Mouse (Mus musculus) embryo, embryonic 10 days (tissue): ENCODE data around the gene Grm4.

ENCODE experiments used
- DNase-seq: peaks from one replicate; pipeline ENCODE4 v3.0.0-alpha.2; 2015; ENCODE audit warnings: low spot score

Grm4 gene

DNA sequence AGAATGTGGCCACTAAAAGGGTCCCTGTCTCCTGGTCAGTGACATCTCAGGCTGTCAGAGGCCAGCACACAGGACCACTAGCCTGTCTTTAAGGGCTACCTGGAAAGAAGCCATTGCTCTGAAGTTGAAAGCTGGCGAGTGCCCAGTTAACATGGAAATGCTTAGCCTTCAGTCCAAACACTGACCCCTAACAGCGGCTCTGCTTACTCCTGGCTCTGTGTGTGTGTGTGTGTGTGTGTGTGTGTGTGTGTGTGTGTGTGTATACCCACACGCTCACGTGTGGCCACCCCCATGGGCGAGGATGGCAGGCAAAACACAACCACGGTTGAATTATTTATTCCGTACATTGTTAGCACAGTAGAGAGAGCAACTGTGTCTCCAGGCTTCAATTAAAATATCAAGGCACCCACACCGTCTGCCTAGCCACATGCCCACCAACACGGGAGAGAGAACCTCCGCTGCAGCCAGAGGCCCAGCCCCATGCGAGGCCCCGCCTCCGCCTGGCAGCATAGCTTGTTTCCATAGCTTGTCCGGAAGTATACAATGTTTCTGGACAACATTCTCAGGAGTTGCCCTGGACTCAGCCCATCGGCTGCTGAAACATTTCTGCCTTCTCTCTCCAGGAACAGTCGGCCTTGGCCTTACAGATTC, 32.9 kb downstream of the Grm4 start:
- no peak for DNase-seq

DNA sequence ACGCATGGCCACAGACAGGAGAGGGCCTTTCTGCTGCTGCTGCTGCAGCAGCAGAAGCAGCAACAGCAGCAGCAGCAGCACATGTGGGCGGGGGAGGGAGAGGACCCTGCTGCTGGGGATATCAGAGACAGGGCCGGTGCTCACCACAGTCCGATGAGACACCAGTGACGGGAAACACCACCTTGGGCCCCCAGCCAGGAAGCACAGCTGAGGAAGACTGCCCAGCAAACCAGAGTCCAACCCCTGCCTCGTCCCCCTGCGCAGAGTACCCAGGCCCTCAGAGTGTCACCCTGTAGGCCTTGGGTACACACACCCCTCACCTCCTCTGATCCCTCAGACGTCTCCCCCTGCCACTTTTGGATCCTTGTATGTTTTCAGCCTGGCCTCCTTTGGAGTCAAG, 35.3 kb downstream of the Grm4 start:
- DNase-seq: no peak

DNA sequence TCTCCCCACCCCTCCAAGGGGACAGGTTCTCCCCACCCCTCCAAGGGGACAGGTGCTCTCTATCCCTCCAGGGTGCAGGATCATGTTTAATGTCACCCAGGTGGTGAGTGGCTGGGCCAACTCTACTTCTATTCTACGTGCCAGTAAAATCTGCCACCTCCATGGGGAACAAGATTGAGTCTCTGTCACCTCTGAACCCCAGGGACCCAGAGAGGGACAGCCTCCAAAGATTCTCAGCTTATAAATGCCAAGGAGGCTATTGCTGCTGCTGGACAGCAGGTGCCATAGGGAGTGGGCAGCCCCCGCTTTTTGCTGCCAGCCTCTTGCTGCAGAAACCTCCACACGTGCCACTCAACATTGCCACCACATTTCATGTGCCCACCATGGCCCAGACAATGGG, 37.6 kb downstream of the Grm4 start:
- DNase-seq: no peak

DNA sequence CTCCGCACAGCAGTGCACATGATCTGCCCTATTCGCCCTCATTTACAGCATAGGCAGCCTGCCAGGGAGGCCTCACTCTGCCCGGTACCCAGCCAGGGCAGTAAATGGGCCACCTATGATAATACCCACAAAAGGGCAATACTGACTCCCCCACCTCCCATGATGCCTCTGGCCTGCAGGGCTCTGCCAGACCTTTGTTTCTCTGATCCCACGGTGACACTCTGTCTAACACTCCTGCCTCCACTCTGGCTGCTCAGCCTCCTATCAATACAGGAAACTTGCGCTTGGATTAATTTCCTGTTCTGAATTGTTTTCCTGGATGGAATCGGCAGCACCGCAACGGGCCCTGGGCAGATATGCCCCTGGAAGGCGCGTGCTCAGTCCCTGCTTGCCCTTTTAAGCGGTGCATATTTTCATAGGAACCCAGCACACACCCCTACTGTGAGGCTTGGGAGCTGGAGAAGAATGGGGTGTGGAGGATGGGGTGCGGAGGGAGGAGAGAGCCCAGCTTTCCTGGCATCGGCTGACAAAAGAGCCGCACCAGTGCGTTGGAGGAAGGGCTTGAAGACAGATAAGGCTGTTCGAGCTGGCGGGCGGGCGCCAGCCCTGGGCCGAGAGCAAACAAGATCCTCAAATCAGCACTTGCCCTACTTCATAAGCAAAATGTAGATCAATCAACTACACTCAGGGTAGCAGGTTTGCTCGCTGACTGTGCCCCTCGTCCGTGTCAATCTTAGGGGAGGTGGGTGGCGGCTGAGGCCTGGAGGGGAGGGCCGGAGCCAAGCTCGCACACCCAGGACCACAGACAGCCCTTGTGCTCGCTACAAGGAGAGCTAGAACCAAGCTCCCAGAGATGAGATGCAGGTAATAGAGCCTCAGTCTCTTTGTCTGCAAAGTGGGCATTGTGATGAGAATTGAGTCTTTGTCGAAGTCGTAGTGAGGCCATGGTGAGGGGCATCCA, 40.8 kb downstream of the Grm4 start:
- no peak for DNase-seq

DNA sequence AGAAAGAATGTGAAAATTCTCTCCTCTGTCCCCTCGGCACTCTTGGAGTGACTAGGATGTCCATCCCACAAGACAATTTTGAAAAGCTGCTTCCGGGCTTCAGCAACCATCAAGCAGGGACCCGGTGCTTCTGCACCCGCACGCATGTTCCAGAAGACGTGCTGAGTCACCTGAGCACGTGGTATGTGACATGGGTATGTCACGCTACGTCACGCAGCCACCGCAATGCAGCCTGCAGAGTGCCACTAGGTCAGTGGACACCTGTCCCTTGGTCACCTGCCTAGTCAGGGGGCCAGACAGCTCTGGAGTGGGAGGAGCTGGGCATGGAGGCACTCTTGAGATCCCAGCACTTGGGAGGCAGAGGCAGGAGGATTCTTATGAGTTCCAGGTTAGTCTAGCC, 45.6 kb downstream of the Grm4 start:
- no peak for DNase-seq

DNA sequence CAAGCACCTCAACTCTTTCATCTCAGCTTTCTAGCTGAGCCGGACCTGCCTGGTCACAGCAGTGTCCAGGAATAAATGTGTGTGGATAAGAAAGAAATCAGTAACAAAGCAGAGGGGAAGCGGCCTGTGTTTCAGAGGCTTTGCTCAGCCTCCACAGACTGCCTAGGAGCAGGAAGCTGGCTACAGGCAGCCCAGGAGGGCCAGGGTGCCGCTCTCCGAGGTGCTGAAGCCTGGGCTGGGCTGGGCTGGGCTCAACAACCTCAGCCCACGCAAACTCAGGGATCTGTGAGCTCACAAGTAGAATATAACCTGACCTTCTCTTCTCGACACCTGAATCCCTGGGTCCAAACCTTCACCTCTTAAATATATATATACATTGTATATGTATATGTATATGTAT, 54.6 kb downstream of the Grm4 start:
- DNase-seq: peak; percentile 76

DNA sequence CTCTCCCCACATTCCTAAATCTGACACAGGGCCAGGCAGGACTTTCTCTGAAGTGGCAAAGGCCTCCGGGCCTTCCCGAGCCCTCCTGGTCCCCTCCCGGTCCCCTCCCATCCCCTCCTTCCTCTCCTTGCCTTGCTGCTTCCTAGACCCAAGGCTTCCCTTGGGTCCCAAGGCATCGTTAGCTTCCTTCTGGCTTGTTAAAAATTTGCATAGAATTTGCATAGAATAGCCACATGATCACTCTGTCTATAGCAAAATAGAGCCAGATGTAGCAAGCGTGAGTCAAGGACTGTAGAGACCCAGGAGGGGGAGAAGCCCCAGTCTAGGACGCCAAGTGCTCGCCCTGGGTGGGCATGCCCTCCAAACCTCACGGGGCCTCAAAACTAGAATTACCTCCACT, 55.3 kb downstream of the Grm4 start:
- DNase-seq: no peak

DNA sequence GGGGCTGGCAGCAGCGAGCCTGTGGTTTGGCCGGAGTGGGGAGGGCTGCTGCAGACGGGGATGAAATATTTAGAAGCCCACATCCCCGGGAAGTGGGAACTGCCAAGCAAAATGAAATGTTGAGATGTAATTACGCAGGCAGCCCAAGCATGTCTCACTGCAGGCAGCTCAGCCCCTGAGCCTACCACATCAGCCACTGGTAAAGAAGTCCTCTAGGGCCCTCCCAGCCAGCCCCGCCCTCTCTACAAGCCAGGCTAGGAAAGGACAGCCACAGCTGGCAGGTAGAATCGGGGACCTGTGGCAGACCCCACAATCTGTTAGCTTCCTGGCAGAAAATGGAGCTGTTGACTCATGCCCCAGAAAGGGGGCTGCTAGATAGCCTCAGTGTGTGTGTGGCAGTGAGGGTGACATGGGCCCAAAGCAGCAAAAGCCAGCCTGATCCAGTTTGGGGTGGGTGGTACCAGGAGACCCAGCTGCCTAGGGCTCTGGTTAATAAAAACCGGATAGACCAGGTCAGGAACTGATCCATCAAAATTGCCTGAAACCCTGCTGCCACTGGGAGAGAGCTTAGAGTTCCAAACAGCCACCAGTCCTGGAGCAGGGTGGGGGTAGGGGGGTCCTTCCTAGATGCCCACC, 56.8 kb downstream of the Grm4 start:
- no peak for DNase-seq

DNA sequence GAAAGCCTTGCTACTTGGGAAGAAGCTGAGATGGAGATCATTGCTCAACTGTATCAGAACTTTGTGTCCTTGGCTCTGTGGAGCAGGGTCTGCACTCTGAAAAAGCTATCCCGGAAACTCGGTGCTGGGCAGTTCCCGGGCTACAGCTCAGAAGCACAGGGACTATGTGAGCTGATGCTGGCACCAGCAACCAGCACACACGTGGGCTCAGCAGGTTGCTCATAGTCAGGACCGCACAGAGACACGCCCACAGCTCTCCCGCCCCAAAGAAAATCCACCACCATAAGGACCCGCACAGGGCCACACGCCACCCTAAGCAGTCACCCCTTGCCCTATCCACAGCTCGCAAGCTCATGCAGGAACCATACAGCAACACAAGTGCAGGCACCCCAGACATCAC, 61.2 kb downstream of the Grm4 start:
- DNase-seq: no peak

DNA sequence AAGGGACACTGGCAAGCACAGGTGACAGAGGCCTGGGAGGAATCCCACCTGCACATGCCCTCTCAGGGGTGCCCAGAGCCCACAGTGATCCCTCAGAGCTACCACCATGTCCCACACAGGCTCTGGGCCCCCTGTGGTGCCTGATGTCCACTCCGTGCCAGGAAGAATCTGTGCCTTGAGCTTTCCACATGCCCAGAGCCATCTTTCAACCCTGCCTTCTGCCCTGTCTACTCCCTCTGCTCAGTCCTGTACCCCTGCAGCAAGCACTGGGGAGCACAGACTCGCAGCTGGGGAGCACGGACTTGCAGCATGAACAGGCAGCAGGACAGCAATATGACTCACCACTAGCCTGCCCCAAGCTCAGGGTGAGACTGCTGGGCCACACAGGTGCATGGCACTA, 62.0 kb downstream of the Grm4 start:
- no peak for DNase-seq

DNA sequence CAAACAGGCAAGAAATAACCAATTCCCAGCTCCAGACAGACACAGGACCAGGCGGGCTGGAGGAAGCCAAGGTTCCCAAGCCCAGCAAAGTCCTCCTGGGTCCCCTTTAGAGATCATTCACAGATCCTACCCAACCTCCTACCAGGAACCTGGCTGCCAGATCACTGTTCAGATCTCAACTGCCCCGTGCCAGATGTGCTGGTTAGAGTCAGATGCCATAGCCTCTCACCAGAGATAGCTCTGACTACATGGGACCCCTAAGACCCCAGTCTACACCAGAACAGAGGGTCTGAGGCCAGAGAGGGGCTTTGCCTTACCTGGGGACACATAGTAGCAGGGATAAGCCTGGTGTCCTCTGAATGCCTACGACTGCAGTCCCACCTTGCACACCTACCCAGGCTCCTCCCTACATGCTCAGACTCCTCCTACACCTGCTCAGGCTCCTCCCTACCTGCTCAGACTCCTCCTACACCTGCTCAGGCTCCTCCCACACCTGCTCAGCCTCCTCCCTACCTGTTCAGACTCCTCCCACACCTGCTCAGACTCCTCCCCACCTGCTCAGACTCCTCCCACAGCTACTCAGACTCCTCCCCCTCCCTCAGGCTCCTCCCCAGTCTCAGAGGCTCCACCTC, 63.2 kb downstream of the Grm4 start:
- DNase-seq: no peak

DNA sequence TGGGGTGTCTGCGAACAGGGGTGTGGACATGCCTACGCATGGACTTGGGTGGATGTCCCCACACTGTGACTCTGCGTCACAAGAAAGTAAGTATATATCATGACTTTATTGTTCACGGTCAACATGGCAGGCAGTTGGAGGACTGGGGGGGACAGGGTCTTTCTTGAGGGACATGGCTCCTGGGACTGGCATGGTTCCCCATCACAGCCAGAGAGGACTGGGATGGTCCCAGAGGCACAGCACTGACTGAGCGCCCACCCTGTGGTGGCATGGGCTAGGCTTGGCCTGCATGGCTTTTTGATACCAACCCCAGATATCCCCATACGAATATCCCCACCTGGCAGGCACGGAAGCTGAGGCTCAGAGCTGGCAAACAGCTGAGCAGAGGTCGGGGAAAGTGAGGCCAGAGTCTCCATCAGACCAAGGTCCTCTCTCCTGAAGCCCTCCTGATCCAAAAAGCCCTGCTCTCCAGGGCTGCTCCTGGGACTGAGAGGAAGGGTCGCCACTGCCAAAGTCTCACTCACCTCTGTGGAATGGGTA, 64.1 kb downstream of the Grm4 start:
- DNase-seq: no peak

DNA sequence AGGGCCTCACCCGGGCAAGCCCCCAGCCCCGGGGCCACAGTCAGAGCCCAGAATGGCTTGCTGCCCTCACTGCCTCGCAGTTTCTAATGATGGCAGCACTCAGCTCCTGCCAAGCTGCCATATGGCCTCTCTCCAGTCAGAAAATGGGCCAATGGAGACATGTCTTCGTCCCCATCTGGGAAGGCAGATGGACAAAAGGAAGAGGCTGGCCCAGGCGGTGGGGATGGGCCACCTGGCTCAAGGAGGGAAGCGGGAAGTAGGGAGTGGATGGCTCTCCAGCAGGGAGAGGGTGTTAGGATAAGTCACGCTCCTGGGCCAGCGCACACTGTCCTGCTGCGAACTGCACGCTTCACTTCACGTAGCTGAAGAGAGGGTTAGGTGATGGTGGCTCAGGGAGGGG, 64.8 kb downstream of the Grm4 start:
- DNase-seq: no peak

DNA sequence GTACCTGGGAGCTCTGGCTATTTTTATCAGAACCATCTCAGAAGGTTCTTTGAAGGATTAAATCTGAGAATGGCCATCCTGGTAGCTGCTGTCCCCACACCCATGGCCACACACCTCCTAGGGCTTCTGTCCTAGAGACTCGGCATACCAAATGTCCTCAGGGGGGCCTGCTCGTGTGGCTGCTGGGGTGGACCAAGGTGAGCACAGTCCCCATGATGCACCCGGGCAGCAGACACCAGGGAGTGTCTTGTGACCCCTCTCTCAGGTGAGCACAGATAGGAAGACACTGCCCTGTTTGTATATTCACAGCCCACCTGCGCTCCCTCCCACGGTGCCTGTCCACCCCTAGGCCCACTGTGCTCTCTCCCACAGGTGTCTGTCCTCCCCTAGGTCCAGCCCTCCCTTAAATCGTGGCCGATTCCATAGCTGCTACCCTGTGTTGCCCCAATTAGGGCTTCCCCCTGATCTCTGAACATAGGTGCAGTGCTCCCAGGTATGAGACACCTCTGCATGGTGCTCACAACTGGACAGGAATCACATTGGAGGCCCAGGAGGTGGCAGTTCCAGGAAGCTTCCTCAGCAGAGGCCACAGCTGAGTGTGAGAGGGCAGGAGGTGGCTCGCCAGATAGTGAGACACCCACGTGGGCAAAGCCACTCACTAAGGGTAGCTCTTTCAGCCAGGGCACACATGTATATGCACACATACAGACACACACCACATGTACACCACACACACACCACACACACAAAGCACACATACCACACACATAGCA, 66.0 kb downstream of the Grm4 start:
- no peak for DNase-seq

DNA sequence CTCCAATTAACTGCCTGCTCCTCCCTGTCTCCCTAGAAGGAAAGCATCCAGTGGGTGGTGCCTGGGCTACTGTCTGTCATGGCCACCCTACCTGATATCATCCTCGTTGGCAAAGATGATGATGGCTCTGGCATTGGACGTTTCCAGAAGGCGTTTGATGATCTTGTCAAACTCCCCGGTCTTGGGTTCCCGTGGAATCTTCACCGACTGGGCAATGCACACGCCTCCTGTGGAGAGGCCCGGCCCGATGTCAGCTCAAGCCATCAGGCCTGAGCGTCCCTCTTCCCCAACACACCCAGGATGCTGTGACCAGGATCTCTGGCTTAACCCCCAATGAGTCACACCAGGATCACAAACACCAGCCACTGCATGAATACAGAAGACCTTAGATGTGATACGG, 66.8 kb downstream of the Grm4 start:
- DNase-seq: no peak

DNA sequence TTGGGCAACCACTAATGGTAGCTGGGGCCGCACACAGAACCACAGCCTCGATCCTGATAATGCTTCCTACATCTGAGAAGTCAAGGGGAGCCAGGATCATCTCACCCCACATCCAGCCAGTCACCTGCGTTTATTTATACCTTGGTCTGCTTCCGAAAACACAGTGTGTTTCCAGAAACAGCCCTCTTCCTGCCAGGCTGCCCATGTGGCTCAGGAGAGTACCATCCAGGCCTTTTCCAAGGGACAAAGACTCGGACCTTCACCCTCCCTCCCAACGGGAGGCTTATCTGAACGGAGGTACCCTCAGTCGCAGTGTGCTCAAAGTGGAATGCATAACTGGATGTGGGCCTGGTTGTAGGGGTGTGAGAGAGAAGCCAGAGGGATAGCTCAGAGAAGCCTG, 68.2 kb downstream of the Grm4 start:
- no peak for DNase-seq

DNA sequence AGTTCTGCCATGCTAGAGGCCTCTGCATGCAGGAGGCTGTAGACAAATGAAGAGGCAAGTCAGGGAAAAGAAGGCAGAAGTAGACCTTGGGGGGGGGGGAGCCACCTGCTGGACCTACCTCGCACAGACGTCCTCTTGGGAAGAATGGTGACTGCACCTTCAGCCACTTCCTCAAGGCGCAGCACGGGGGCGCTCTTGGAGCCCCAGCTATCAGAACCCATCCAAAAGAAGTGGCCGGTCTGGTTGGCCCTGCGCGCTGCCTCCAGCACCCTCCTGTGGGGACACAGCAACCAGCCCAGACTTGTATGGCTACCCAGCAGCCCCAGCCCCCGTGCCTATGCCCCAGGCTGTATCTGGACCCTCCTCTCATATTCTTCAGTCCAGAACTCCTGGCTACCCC, 69.4 kb downstream of the Grm4 start:
- peak; percentile 48 for DNase-seq

DNA sequence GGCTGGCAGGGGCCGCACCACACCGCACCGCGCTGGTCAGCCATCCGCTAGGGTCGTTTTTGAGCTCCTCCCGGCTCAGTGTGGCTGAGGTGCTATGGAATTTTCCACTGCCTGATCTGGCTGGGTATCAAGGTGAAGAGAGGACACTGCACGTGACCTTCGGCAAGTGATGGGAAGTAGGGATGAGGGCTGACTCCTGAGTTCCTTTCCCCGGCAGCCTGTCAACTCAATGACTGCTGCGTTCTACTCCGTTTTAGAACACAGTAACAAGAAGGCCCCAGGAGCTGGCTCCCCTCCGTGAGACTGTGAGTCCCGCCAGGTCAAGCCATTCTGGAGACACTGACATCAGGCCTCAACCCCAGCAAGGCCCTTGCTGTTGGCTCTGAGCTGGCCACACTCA, 70.0 kb downstream of the Grm4 start:
- no peak for DNase-seq

DNA sequence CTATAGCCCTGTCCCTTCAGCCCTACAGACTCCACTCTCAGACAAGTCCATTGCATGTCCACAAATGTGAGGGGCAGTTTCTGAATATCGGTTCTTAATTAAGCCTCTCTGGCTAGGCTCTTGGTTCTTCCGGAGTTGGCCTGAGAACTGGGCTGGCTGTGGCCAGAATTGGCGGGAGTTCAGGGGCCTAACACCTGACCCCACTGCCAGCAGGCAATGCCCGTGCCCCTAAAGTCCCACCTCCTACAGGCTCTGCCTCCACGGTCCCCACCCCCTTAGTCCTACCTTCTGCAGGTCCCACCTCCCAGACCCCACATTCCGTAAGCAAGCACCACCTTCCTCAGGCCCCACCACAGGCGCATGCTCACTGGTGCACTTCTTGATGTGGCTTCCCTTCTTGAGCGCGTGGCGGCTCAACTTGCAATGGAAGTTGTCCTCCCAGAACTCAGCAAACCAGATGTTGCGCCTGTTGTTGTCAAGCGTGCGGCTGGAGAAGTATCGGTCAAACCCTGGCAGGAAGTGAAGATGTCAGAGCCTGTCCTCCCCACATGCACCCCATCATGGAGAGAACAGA, 71.4 kb downstream of the Grm4 start:
- DNase-seq: no peak

DNA sequence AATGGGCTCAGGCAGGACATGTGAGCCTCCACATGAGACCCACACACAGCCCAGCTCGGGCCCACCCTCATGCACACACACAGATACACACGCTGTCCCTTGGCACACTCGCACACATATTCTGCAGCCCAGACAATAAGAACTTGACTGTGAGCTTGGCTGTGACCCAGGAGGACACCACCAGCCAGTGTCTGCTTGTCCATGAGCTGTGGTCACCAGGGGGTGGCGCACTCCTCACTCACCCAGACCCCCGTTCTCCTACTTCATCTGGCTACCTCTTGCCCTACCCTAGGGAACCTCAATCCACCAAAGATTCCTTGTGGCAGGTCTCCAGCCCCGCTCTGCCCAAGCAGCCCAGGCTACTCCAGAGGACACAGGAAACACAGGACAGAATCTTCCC, 72.5 kb downstream of the Grm4 start:
- DNase-seq: peak; percentile 52

DNA sequence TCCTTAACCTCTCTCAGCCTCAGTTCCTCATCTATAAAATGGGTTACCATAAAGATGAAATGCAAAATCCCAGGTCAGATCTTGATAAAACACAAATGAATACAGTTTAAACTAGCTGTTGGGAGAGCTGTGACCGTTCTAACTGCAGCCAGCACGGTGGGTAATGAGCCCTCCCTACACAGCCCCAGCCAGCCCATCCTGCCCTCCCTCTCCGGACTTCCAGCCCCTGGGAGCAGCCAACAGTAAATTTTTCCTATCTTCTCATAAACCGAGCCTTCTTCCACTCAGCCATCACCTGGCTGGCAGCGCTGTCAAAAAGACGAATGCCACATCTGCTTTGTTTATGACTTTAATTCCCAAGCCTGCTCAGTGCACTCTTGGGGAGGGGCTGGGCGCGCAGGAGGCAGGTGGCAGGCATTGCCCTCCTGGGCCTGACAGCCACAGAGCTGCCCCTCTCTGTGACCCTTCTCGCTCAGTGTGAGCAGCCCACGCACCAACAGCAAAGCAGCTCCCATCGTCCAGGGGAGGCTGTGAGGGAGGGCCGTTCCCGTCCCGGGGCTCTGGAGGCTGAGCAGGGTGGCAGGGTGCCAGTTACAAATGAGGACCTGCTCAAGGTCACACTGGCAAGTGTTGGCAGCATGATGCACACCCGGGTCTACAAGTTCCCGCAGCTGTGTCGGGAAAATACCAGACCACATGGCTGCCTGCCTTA, 75.7 kb downstream of the Grm4 start:
- no peak for DNase-seq
